Mouse (Mus musculus) E14TG2a.4 (cell line): ENCODE measurements around the gene Incenp.

Experiments used
- CTCF ChIP-seq: conservative IDR thresholded peaks from 2 replicates; pipeline ENCODE4 v1.5.1; 2014; ENCODE audit warnings: low read length
- NANOG ChIP-seq: IDR thresholded peaks from 2 replicates; pipeline ENCODE4 v1.6.1; 2014; ENCODE audit warnings: borderline replicate concordance, low read length, mixed read lengths
- POU5F1 ChIP-seq: IDR thresholded peaks from 2 replicates; pipeline ENCODE4 v1.6.1; 2014; ENCODE audit warnings: low read length, borderline replicate concordance

GRCm38 (mm10) chr19:9837341-9837715, 62.0 kb downstream of the Incenp start:
- TF ChIP-seq CTCF (no peak), POU5F1 (no peak), NANOG (no peak)
